Mouse (Mus musculus) gastrocnemius, postnatal 36 days (tissue): ENCODE measurements at regions not wholly inside any gene's neighbourhood (a gene's known extent, or its start where the extent isn't known, plus 50 kb on each side); places are given as distances from the start of the nearest gene placed in this dataset.

Experiments used
- DNase-seq, 2 experiments: peaks; one replicate each; pipeline ENCODE4 v3.0.0; 2022
- intact Hi-C: fragments of 180-260 bp; cut with DNase I; formaldehyde crosslinking; loops from one replicate; pipeline ENCODE4 v1.15.1; 2025

GRCm38 (mm10) chr1:72963449-72963848, 52.3 kb downstream of the Tnp1 start:
- intact Hi-C loops: loop anchor here (10.0 kb wide), 1 partner anchor 311 kb away; no protein-coding TSS in a partner anchor
- peak; percentile 44 to 53 for DNase-seq

GRCm38 (mm10) chr1:72960241-72960653, 55.5 kb downstream of the Tnp1 start:
- intact Hi-C loops: loop anchor here (10.0 kb wide), 1 partner anchor 315 kb away; no protein-coding TSS in a partner anchor
- DNase-seq: no peak

- no peak for DNase-seq
- intact Hi-C loops: no loop called here
These were observed 60.3 kb downstream of the Tnp1 start for GRCm38 (mm10) chr1:72955387-72955786.

- intact Hi-C loops: loop anchor here (5.0 kb wide), 2 partner anchors 76 to 89 kb away; no protein-coding TSS in a partner anchor
- DNase-seq: no peak
These were observed 62.8 kb downstream of the Tnp1 start for GRCm38 (mm10) chr1:72952896-72953295.

GRCm38 (mm10) chr1:72951802-72952201, 63.9 kb downstream of the Tnp1 start:
- peak in 1 of 2 experiments; percentile 8 for DNase-seq
- intact Hi-C loops: loop anchor here (5.0 kb wide), 2 partner anchors 75 to 90 kb away; no protein-coding TSS in a partner anchor

- DNase-seq: peak in 1 of 2 experiments; percentile 17
- intact Hi-C loops: loop anchor here (5.0 kb wide), 2 partner anchors 74 to 91 kb away; no protein-coding TSS in a partner anchor
These were observed 64.3 kb downstream of the Tnp1 start for GRCm38 (mm10) chr1:72951365-72951764.

- no peak for DNase-seq
- intact Hi-C loops: loop anchor here (10.0 kb wide), 1 partner anchor 169 kb away; no protein-coding TSS in a partner anchor
These were observed 69.5 kb downstream of the Tnp1 start for GRCm38 (mm10) chr1:72946235-72946634.

- intact Hi-C loops: loop anchor here (10.0 kb wide), 1 partner anchor 169 kb away; no protein-coding TSS in a partner anchor
These were observed 70.0 kb downstream of the Tnp1 start for GRCm38 (mm10) chr1:72945750-72946102.

GRCm38 (mm10) chr1:72944805-72945749, 70.4 kb upstream of the Igfbp5 start:
- DNase-seq: no peak
- intact Hi-C loops: loop anchor here (10.0 kb wide), 1 partner anchor 170 kb away; no protein-coding TSS in a partner anchor

More at GRCm38 (mm10) chr1:72945750-72946102, 70.0 kb downstream of the Tnp1 start:
- DNase-seq: no peak

- intact Hi-C loops: loop anchor here (10.0 kb wide), 1 partner anchor 171 kb away; no protein-coding TSS in a partner anchor
- DNase-seq: no peak
These were observed 69.5 kb upstream of the Igfbp5 start for GRCm38 (mm10) chr1:72944221-72944620.

GRCm38 (mm10) chr1:72943082-72943481, 68.4 kb upstream of the Igfbp5 start:
- intact Hi-C loops: loop anchor here (10.0 kb wide), 1 partner anchor 172 kb away; no protein-coding TSS in a partner anchor
- DNase-seq: no peak

- intact Hi-C loops: loop anchor here (10.0 kb wide), 1 partner anchor 172 kb away; no protein-coding TSS in a partner anchor
These were observed 67.7 kb upstream of the Igfbp5 start for GRCm38 (mm10) chr1:72942351-72942750.

GRCm38 (mm10) chr1:72939948-72940347, 65.3 kb upstream of the Igfbp5 start:
- intact Hi-C loops: loop anchor here (10.0 kb wide), 1 partner anchor 175 kb away; no protein-coding TSS in a partner anchor
- DNase-seq: no peak

More at GRCm38 (mm10) chr1:72942351-72942750, 67.7 kb upstream of the Igfbp5 start:
- no peak for DNase-seq

- no peak for DNase-seq
- intact Hi-C loops: no loop called here
These were observed 62.2 kb upstream of the Igfbp5 start for GRCm38 (mm10) chr1:72936681-72937465.

GRCm38 (mm10) chr1:72936231-72936630, 61.5 kb upstream of the Igfbp5 start:
- intact Hi-C loops: no loop called here
- DNase-seq: no peak

GRCm38 (mm10) chr1:72935084-72935483, 60.4 kb upstream of the Igfbp5 start:
- intact Hi-C loops: no loop called here
- no peak for DNase-seq

- DNase-seq: no peak
- intact Hi-C loops: loop anchor here (5.0 kb wide), 1 partner anchor 47 kb away; no protein-coding TSS in a partner anchor
These were observed 55.1 kb upstream of the Igfbp5 start for GRCm38 (mm10) chr1:72929774-72930173.
